Mouse (Mus musculus) liver, adult 10 weeks (tissue): Measurements from ENCODE around the gene Tnr. TPM values are rescaled to one million over a fixed set of nuclear protein-coding genes. Genes with fewer than 3 reads are reported as not detected.

Experiments
- polyA plus RNA-seq: library from polyadenylated mRNA; stranded (reverse); fragments of 350-450 nt; fragmentation: Illumina TruSeq; extraction: RNeasy Lipid Tissue Mini Kit (QIAGEN cat#74804); gene quantifications from one replicate; pipeline ENCODE4 v1.2.3, GENCODE M21; 2014; ENCODE audit warnings: low read depth, low replicate concordance

Tnr gene
- polyA plus RNA-seq, result not detected

GRCm38 (mm10) chr1:159523578-159523977, at the start of gene Tnr:
Tnr (plus strand) TSS chr1:159523769.

